ENCODE assay signal across 16 mouse cellular contexts in the genomic region with DNA sequence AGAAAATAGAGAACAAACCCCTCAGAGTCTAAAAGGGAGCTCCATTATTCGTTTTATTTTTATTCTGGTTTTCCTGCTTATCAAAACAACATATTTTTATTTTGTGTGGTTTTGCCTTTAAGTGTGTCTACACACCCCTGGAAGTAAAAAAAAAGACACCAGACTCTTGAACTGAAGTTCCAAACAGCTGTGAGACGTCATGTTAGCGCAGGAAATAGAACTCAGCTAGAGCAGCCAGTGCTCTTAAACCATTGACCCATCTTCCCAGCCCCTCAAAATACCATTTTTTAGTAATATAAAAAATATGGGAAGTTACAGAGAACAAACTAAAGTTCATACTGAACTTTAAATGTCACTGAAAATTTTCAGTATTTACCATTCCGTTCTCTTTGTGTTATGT.
"Had no signal": no experiment of that assay in that cellular context is flagged by ENCODE, and none has a peak within 500 bp of the region (broad histone marks: within the 10 kb centered on the region; RNA-seq: fewer than 3 reads in every experiment).

No protein-coding gene starts in this region.

- H3K27me3 ChIP-seq: hindbrain, embryonic 15.5 days; liver, embryonic 13.5 days; midbrain, embryonic 13.5 days; neural tube, embryonic 13.5 days; stomach, embryonic 15.5 days had no signal

- H3K36me3 ChIP-seq: hindbrain, embryonic 15.5 days; liver, embryonic 13.5 days; midbrain, embryonic 10.5 days; midbrain, embryonic 13.5 days; neural tube, embryonic 13.5 days; stomach, embryonic 15.5 days had no signal

- H3K9ac ChIP-seq: hindbrain, embryonic 15.5 days; liver, embryonic 13.5 days; midbrain, embryonic 13.5 days; neural tube, embryonic 13.5 days; stomach, embryonic 15.5 days had no signal

- H3K27ac ChIP-seq: hindbrain, embryonic 15.5 days; left cerebral cortex, adult 2 months; liver, embryonic 13.5 days; midbrain, embryonic 10.5 days; midbrain, embryonic 13.5 days; neural tube, embryonic 13.5 days; stomach, embryonic 15.5 days had no signal

- H3K4me3 ChIP-seq: hindbrain, embryonic 15.5 days; left cerebral cortex, adult 2 months; liver, embryonic 13.5 days; megakaryocyte, embryonic 14.5 days; midbrain, embryonic 10.5 days; midbrain, embryonic 13.5 days; myocyte; neural tube, embryonic 13.5 days; stomach, embryonic 15.5 days had no signal

- ATAC-seq: intestine, postnatal 0 days; midbrain, embryonic 13.5 days; midbrain, embryonic 16.5 days had no signal

- H3K4me2 ChIP-seq: hindbrain, embryonic 15.5 days; liver, embryonic 13.5 days; midbrain, embryonic 13.5 days; neural tube, embryonic 13.5 days; stomach, embryonic 15.5 days had no signal

- H3K4me1 ChIP-seq: hindbrain, embryonic 15.5 days; liver, embryonic 13.5 days; stomach, embryonic 15.5 days had no signal

- DNase-seq: layer of hippocampus, postnatal 36 days; liver, embryonic 13.5 days; retina, postnatal 1 day; right cerebral cortex, postnatal 25 days; spleen, adult 18-20 months; thymus, postnatal 25 days had no signal

- H3K9me3 ChIP-seq: hindbrain, embryonic 15.5 days; liver, embryonic 13.5 days; megakaryocyte, embryonic 14.5 days; midbrain, embryonic 10.5 days; midbrain, embryonic 13.5 days; neural tube, embryonic 13.5 days; stomach, embryonic 15.5 days had no signal
